Mouse (Mus musculus) heart, postnatal 0 days (tissue): ENCODE results near the gene Mymx.

Experiments used
- CTCF ChIP-seq: IDR thresholded peaks from 2 replicates; pipeline ENCODE4 v1.5.1; 2016; ENCODE audit warnings: antibody characterized with exemption, control low read depth, low read depth
- EP300 ChIP-seq: IDR thresholded peaks from 2 replicates; pipeline ENCODE4 v1.6.1; 2016; ENCODE audit warnings: antibody characterized with exemption, low read depth

DNA sequence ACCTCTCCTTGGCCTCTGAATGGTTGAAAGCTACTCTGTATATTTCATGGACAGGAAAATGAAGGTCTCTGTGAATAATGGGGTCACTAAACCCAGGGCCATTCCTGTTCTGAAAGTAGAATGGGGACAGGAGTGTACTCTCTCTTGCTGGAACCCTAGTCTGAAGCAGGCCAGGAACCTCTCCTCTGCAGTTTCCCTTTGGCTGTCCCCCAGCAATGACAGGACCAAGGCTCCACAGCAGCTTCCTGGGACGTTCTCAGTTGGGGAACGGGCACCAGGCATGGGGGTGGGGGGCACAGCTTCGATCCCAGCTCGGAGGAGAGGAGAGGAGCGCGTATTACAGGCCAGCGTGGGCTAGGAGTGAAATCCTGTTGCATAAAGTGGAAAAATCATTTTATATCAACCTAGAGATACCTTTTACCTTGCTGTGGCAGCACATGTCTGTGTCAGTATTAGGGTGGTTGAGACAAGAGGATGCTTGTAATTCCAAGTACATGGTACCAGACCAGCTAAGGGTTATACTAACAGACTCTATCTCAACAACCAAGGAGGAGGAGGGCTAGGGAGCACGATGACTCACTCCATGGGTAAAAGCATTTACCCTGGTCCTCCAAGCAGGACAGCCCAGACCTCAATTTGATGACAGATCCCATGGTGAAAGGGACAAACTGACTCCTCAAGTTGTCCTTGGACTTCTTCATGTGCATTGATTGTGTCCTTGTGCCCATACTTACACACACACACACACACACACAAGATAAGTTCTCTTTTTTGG is 26.6 kb downstream of the Mymx start:
- TF ChIP-seq CTCF (no peak), EP300 (no peak)
